Mouse (Mus musculus): Measurements from ENCODE around the gene Map3k4. TPM values are rescaled to one million over a fixed set of nuclear protein-coding genes. Genes with fewer than 3 reads are reported as not detected.
A peak's percentile ranks its signal among the peaks of the same experiment; 100 is the strongest.
"Not testable (repeated sequence)": the region's sequence is repeated elsewhere in the genome, so short reads cannot be mapped to it uniquely, and the experiment has no call there.

Gene Map3k4
- total RNA-seq, 2 experiments from 2014 or later, result 7.4 to 8.0 TPM

- no peak for ATAC-seq (replicated peaks; ENCODE audit: low FRiP score, poor library complexity, severe bottlenecking)
These were observed 88.8 kb downstream of the Map3k4 start for GRCm38 (mm10) chr17:12229756-12230155.

GRCm38 (mm10) chr17:12228471-12228870 lies 90.1 kb downstream of the Map3k4 start:
- no peak for ATAC-seq (replicated peaks; ENCODE audit: low FRiP score, poor library complexity, severe bottlenecking)

GRCm38 (mm10) chr17:12228001-12228400 lies 90.6 kb downstream of the Map3k4 start:
- no peak for ATAC-seq (replicated peaks; ENCODE audit: low FRiP score, poor library complexity, severe bottlenecking)

GRCm38 (mm10) chr17:12226551-12226950 lies 92.0 kb downstream of the Map3k4 start:
- no peak for ATAC-seq (replicated peaks; ENCODE audit: low FRiP score, poor library complexity, severe bottlenecking)

GRCm38 (mm10) chr17:12225227-12225626 lies 93.4 kb downstream of the Map3k4 start:
- no peak for ATAC-seq (replicated peaks; ENCODE audit: low FRiP score, poor library complexity, severe bottlenecking)

GRCm38 (mm10) chr17:12224551-12224950 lies 94.0 kb downstream of the Map3k4 start:
- ATAC-seq (replicated peaks; ENCODE audit: low FRiP score, poor library complexity, severe bottlenecking), result not testable (repeated sequence)

- ATAC-seq (replicated peaks; ENCODE audit: low FRiP score, poor library complexity, severe bottlenecking), result no peak
These were observed 94.5 kb downstream of the Map3k4 start for GRCm38 (mm10) chr17:12224145-12224544.

GRCm38 (mm10) chr17:12223682-12224081 lies 94.9 kb downstream of the Map3k4 start:
- ATAC-seq (replicated peaks; ENCODE audit: low FRiP score, poor library complexity, severe bottlenecking), result no peak

- ATAC-seq (replicated peaks; ENCODE audit: low FRiP score, poor library complexity, severe bottlenecking), result no peak
These were observed 96.7 kb downstream of the Map3k4 start for GRCm38 (mm10) chr17:12221926-12222325.

- ATAC-seq (replicated peaks; ENCODE audit: low FRiP score, poor library complexity, severe bottlenecking), result peak; percentile 90
These were observed 102.4 kb downstream of the Map3k4 start for GRCm38 (mm10) chr17:12216224-12216623.

GRCm38 (mm10) chr17:12213430-12213829 lies 105.2 kb downstream of the Map3k4 start:
- no peak for ATAC-seq (replicated peaks; ENCODE audit: low FRiP score, poor library complexity, severe bottlenecking)

GRCm38 (mm10) chr17:12212341-12212740 lies 106.3 kb downstream of the Map3k4 start:
- ATAC-seq (replicated peaks; ENCODE audit: low FRiP score, poor library complexity, severe bottlenecking), result no peak

- no peak for ATAC-seq (replicated peaks; ENCODE audit: low FRiP score, poor library complexity, severe bottlenecking)
These were observed 106.7 kb downstream of the Map3k4 start for GRCm38 (mm10) chr17:12211890-12212289.

- peak; percentile 70 for ATAC-seq (replicated peaks; ENCODE audit: low FRiP score, poor library complexity, severe bottlenecking)
These were observed 108.0 kb downstream of the Map3k4 start for GRCm38 (mm10) chr17:12210544-12211132.

- no peak for ATAC-seq (replicated peaks; ENCODE audit: low FRiP score, poor library complexity, severe bottlenecking)
These were observed 109.1 kb downstream of the Map3k4 start for GRCm38 (mm10) chr17:12209481-12209880.

GRCm38 (mm10) chr17:12207022-12207548 lies 111.5 kb downstream of the Map3k4 start:
- no peak for ATAC-seq (replicated peaks; ENCODE audit: low FRiP score, poor library complexity, severe bottlenecking)

- ATAC-seq (replicated peaks; ENCODE audit: low FRiP score, poor library complexity, severe bottlenecking), result peak; percentile 45
These were observed 112.3 kb downstream of the Map3k4 start for GRCm38 (mm10) chr17:12206248-12206647.

- ATAC-seq (replicated peaks; ENCODE audit: low FRiP score, poor library complexity, severe bottlenecking), result no peak
These were observed 112.9 kb downstream of the Map3k4 start for GRCm38 (mm10) chr17:12205694-12206075.

GRCm38 (mm10) chr17:12205015-12205693 lies 113.4 kb downstream of the Map3k4 start:
- peak; percentile 73 for ATAC-seq (replicated peaks; ENCODE audit: low FRiP score, poor library complexity, severe bottlenecking)

- ATAC-seq (replicated peaks; ENCODE audit: low FRiP score, poor library complexity, severe bottlenecking), result peak; percentile 13
These were observed 113.9 kb downstream of the Map3k4 start for GRCm38 (mm10) chr17:12204689-12205014.

- no peak for ATAC-seq (replicated peaks; ENCODE audit: low FRiP score, poor library complexity, severe bottlenecking)
These were observed 114.3 kb downstream of the Map3k4 start for GRCm38 (mm10) chr17:12204246-12204645.
